8 mouse cellular contexts compared by ENCODE assay signal in genomic region chrX:78583202-78584004, GRCm38 (mm10). TPM values are rescaled to one million over a fixed set of nuclear protein-coding genes. Genes with fewer than 3 reads are reported as not detected.
DNase-seq lines count a peak whose midpoint lies in the region; ATAC-seq and TF ChIP-seq lines count a peak whose summit lies in the region.

Gene Prrg1 (minus strand): TSS chrX:78583896.

- TF ChIP-seq POLR2A in brain, embryonic 14.5 days (IDR thresholded peaks at IDR 0.05; ENCODE audit: borderline replicate concordance, extremely low read depth, insufficient read depth, insufficient read length, poor library complexity, severe bottlenecking) = peak; percentile 5; the same call in 1 of the 2 replicates

- peak within 1 kb of the TSS; percentile 65 for H3K27ac ChIP-seq in forebrain, embryonic 12.5 days
- H3K27ac ChIP-seq in heart, embryonic 16.5 days (ENCODE audit: low read length) = peak within 1 kb of the TSS; percentile 88
- H3K27ac ChIP-seq in liver, postnatal 0 days (ENCODE audit: low read depth) = peak within 1 kb of the TSS; percentile 67

- 17% methylated on average over 31 of the region's 36 CpGs for WGBS in forebrain, embryonic 12.5 days
- WGBS in heart, embryonic 16.5 days = 7% methylated on average over 34 of the region's 36 CpGs
- WGBS in liver, postnatal 0 days (ENCODE audit: insufficient replicate concordance) = 8% methylated on average over 33 of the region's 36 CpGs

- peak within 1 kb of the TSS; percentile 48 for H3K4me3 ChIP-seq in forebrain, embryonic 12.5 days (replicated peaks)
- H3K4me3 ChIP-seq in heart, embryonic 16.5 days (ENCODE audit: low read length) = peak within 1 kb of the TSS; percentile 65
- peak within 1 kb of the TSS; percentile 57 for H3K4me3 ChIP-seq in liver, postnatal 0 days (ENCODE audit: low read depth, low read length)

- no peaks in the 10 kb centered on the region for H3K27me3 ChIP-seq in forebrain, embryonic 12.5 days
- no peaks in the 10 kb centered on the region for H3K27me3 ChIP-seq in heart, embryonic 16.5 days (ENCODE audit: control insufficient read depth, insufficient read depth, low read length)
- no peaks in the 10 kb centered on the region for H3K27me3 ChIP-seq in liver, postnatal 0 days (ENCODE audit: insufficient read depth, low read length)

- peak; percentile 75 for DNase-seq in CD4-positive, CD25-positive, alpha-beta regulatory T cell, adult 2 months (ENCODE audit: low read depth, low spot score)
- DNase-seq in brain, embryonic 14.5 days (ENCODE audit: low read depth) = peak; percentile 93
- peak; percentile 69 to 78 for DNase-seq in kidney, postnatal 36 days
- peak; percentile 71 for DNase-seq in liver, postnatal 0 days
- peak; percentile 77 for DNase-seq in testis, postnatal 14 days (ENCODE audit: low spot score)

- no peak for TF ChIP-seq CTCF in brain, embryonic 14.5 days (IDR thresholded peaks at IDR 0.05; ENCODE audit: borderline replicate concordance, extremely low read depth, insufficient read depth, insufficient read length)
- TF ChIP-seq CTCF in liver, postnatal 0 days (IDR thresholded peaks at IDR 0.05; ENCODE audit: low read depth) = no peak

- H3K9ac ChIP-seq in forebrain, embryonic 12.5 days = peak within 1 kb of the TSS; percentile 54
- H3K9ac ChIP-seq in heart, embryonic 16.5 days (ENCODE audit: low read length) = peak within 1 kb of the TSS; percentile 74
- peak within 1 kb of the TSS; percentile 61 for H3K9ac ChIP-seq in liver, postnatal 0 days (replicated peaks)

- no peaks in the 10 kb centered on the region for H3K9me3 ChIP-seq in forebrain, embryonic 12.5 days
- H3K9me3 ChIP-seq in heart, embryonic 16.5 days (replicated peaks; ENCODE audit: control insufficient read depth, low read length) = no peaks in the 10 kb centered on the region
- H3K9me3 ChIP-seq in liver, postnatal 0 days (ENCODE audit: low read length) = no peaks in the 10 kb centered on the region

- ATAC-seq in forebrain, embryonic 12.5 days (ENCODE audit: low FRiP score) = peak; percentile 96
- ATAC-seq in heart, embryonic 16.5 days (replicated peaks; ENCODE audit: extremely low read depth, insufficient read depth, low FRiP score) = peak; percentile 92
- peak; percentile 90 for ATAC-seq in liver, postnatal 0 days
- 0 out of 2 replicates have a peak, but pooled peaks have one; percentile 30 for ATAC-seq in neutrophil, adult 5-6 weeks (ENCODE audit: extremely low read depth, insufficient number of reproducible peaks, low FRiP score, poor library complexity, severe bottlenecking)

- H3K36me3 ChIP-seq in forebrain, embryonic 12.5 days (replicated peaks) = no peaks in the 10 kb centered on the region
- no peaks in the 10 kb centered on the region for H3K36me3 ChIP-seq in heart, embryonic 16.5 days (ENCODE audit: control insufficient read depth, insufficient read depth)
- H3K36me3 ChIP-seq in liver, postnatal 0 days (replicated peaks; ENCODE audit: insufficient read depth, low read length) = no peaks in the 10 kb centered on the region

- H3K4me2 ChIP-seq in forebrain, embryonic 12.5 days = peak within 1 kb of the TSS; percentile 49
- peak within 1 kb of the TSS; percentile 60 for H3K4me2 ChIP-seq in heart, embryonic 16.5 days (ENCODE audit: low read depth, low read length)
- H3K4me2 ChIP-seq in liver, postnatal 0 days (ENCODE audit: low read depth, low read length) = peak within 1 kb of the TSS; percentile 71

- no peak for TF ChIP-seq EP300 in liver, postnatal 0 days (IDR thresholded peaks at IDR 0.05; ENCODE audit: low read depth)

- no peaks in the 10 kb centered on the region for H3K4me1 ChIP-seq in forebrain, embryonic 12.5 days
- no peaks in the 10 kb centered on the region for H3K4me1 ChIP-seq in heart, embryonic 16.5 days (ENCODE audit: control insufficient read depth, insufficient read depth, low read length)
- H3K4me1 ChIP-seq in liver, postnatal 0 days (ENCODE audit: insufficient read depth) = no peaks in the 10 kb centered on the region

RNA-seq across cellular contexts. Expression of gene Prrg1, which starts in this region (rescaled TPM):
- polyA plus RNA-seq in brain, embryonic 14.5 days (2012; rRNA removed) = 4.2 and 4.3 TPM in 2 replicates
- 7.7 and 7.8 TPM in 2 replicates for polyA plus RNA-seq in forebrain, embryonic 12.5 days (2016; fragmentation: Nextera tagmentation; extraction: Ambion mirVana)
- polyA plus RNA-seq in heart, embryonic 16.5 days (2015; fragmentation: Nextera tagmentation; extraction: Ambion mirVana) = 4.7 and 5.7 TPM in 2 replicates
- polyA plus RNA-seq in liver, postnatal 0 days (2015; fragmentation: Nextera tagmentation; extraction: Ambion mirVana) = 1.0 and 1.1 TPM in 2 replicates
- total RNA-seq in neutrophil, adult 5-6 weeks (2017) = 1.5 and 1.6 TPM in 2 replicates

Comparison
In these comparisons a context has a peak if more than half of its experiments do, and no peak if none do; other contexts are left out.
1. Peak in every context shown above with its lines: DNase-seq, ATAC-seq, H3K4me3 ChIP-seq and H3K27ac ChIP-seq.
2. ATAC-seq: peak in every context shown above with its lines; median percentile 96 in forebrain, embryonic 12.5 days; 92 in heart, embryonic 16.5 days; 90 in liver, postnatal 0 days; 30 in neutrophil, adult 5-6 weeks.